In the genomic region with DNA sequence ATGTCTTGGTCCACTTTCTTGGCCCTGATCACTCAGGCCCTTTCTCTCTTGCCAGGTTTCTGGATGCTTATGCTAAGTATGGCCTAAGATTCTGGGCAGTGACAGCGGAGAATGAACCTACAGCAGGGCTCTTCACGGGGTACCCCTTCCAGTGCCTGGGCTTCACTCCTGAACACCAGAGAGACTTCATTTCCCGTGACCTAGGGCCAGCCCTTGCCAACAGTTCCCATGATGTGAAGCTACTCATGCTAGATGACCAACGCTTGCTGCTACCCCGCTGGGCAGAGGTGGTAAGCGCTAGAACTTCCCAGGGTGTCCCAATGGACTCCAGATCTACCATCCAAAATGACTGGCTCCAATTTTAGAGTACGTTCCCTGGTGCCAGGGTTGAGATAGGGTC, we compare ENCODE assay signal across 18 mouse cellular contexts. TPM values are rescaled to one million over a fixed set of nuclear protein-coding genes. Genes with fewer than 3 reads are reported as not detected.
DNase-seq lines count a peak whose midpoint lies in the region; ATAC-seq and TF ChIP-seq lines count a peak whose summit lies in the region.
"Had no signal": no experiment of that assay in that cellular context is flagged by ENCODE, and none has a peak within 500 bp of the region (broad histone marks: within the 10 kb centered on the region; RNA-seq: fewer than 3 reads in every experiment).

No protein-coding gene starts in this region.

- H3K4me2 ChIP-seq in forebrain, embryonic 13.5 days: no peak overlapping the region
- H3K4me2 ChIP-seq in stomach, postnatal 0 days (replicated peaks; ENCODE audit: low read depth): no peak overlapping the region
- H3K4me2 ChIP-seq: embryonic facial prominence, embryonic 12.5 days had no signal

- peak; percentile 14 for DNase-seq in forebrain, embryonic 10.5 days (ENCODE audit: extremely low spot score, low spot score)
- peak; percentile 90 for DNase-seq in heart, adult 11 months
- DNase-seq in heart, postnatal 14 days: no peak
- no peak for DNase-seq in stomach, postnatal 0 days (ENCODE audit: low spot score)
- no peak for DNase-seq in testis, postnatal 10 days (ENCODE audit: low spot score)
- DNase-seq: adrenal gland, adult 8-10 months; adrenal gland, postnatal 14 days; adrenal gland, postnatal 36 days; cerebellum, adult 11 months; cerebellum, adult 18-20 months; cerebellum, adult 8-10 months; cerebellum, postnatal 10 days; cerebellum, postnatal 25 days; forebrain, postnatal 0 days had no signal

- no peak overlapping the region for H3K27ac ChIP-seq in forebrain, embryonic 10.5 days
- H3K27ac ChIP-seq in forebrain, embryonic 13.5 days: no peak overlapping the region
- H3K27ac ChIP-seq in stomach, postnatal 0 days (replicated peaks): peak overlapping the region; percentile 49
- H3K27ac ChIP-seq: embryonic facial prominence, embryonic 10.5 days; embryonic facial prominence, embryonic 12.5 days had no signal

- WGBS in forebrain, embryonic 10.5 days: 93% methylated on average over 7 of the region's 7 CpGs
- 95% methylated on average over 7 of the region's 7 CpGs for WGBS in forebrain, embryonic 13.5 days
- 90% methylated on average over 7 of the region's 7 CpGs for WGBS in stomach, postnatal 0 days

- TF ChIP-seq EP300 in stomach, postnatal 0 days (optimal IDR thresholded peaks at IDR 0.05): no peak

- no peaks in the 10 kb centered on the region for H3K9me3 ChIP-seq in forebrain, embryonic 10.5 days
- no peaks in the 10 kb centered on the region for H3K9me3 ChIP-seq in forebrain, embryonic 13.5 days (replicated peaks)
- no peaks in the 10 kb centered on the region for H3K9me3 ChIP-seq in stomach, postnatal 0 days (ENCODE audit: control insufficient read depth, low read length)
- H3K9me3 ChIP-seq: embryonic facial prominence, embryonic 10.5 days; embryonic facial prominence, embryonic 12.5 days had no signal

- no peak overlapping the region for H3K4me3 ChIP-seq in forebrain, embryonic 10.5 days
- H3K4me3 ChIP-seq in forebrain, embryonic 13.5 days: no peak overlapping the region
- H3K4me3 ChIP-seq in stomach, postnatal 0 days (ENCODE audit: low read depth, low read length): no peak overlapping the region
- H3K4me3 ChIP-seq: embryonic facial prominence, embryonic 10.5 days; embryonic facial prominence, embryonic 12.5 days had no signal

- no peaks in the 10 kb centered on the region for H3K27me3 ChIP-seq in forebrain, embryonic 10.5 days (ENCODE audit: poor library complexity, severe bottlenecking)
- no peaks in the 10 kb centered on the region for H3K27me3 ChIP-seq in forebrain, embryonic 13.5 days
- no peaks in the 10 kb centered on the region for H3K27me3 ChIP-seq in stomach, postnatal 0 days (ENCODE audit: control insufficient read depth, insufficient read depth, low read length)
- H3K27me3 ChIP-seq: embryonic facial prominence, embryonic 12.5 days had no signal

- intact Hi-C loops in heart, postnatal 14 days (cut with DNase I): no loop called here

- H3K9ac ChIP-seq in forebrain, embryonic 13.5 days: no peak overlapping the region
- H3K9ac ChIP-seq in stomach, postnatal 0 days (ENCODE audit: low read length): no peak overlapping the region
- H3K9ac ChIP-seq: embryonic facial prominence, embryonic 12.5 days; forebrain, postnatal 0 days had no signal

- peaks cover 7% of the 10 kb centered on the region for H3K4me1 ChIP-seq in forebrain, embryonic 10.5 days
- peaks cover 5% of the 10 kb centered on the region for H3K4me1 ChIP-seq in forebrain, embryonic 13.5 days
- H3K4me1 ChIP-seq in stomach, postnatal 0 days (replicated peaks; ENCODE audit: control insufficient read depth, insufficient read depth): 0 out of 2 replicates have a peak, but pooled peaks cover 2% of the 10 kb centered on the region

- no peak for TF ChIP-seq CTCF in stomach, postnatal 0 days (IDR thresholded peaks at IDR 0.05; ENCODE audit: low read depth)

- no peak for ATAC-seq in forebrain, embryonic 13.5 days
- ATAC-seq in stomach, postnatal 0 days (ENCODE audit: low FRiP score, low TSS enrichment): no peak
- ATAC-seq: forebrain, embryonic 14.5 days; forebrain, postnatal 0 days had no signal

- H3K36me3 ChIP-seq in forebrain, embryonic 10.5 days (replicated peaks): peaks cover 69% of the 10 kb centered on the region
- H3K36me3 ChIP-seq in forebrain, embryonic 13.5 days (ENCODE audit: poor library complexity, severe bottlenecking): peaks cover 69% of the 10 kb centered on the region
- peaks cover 34% of the 10 kb centered on the region for H3K36me3 ChIP-seq in stomach, postnatal 0 days (ENCODE audit: control insufficient read depth, insufficient read depth, low read length)

RNA-seq across cellular contexts. Expression of a gene that starts 3.4 kb away (rescaled TPM):
- polyA plus RNA-seq in forebrain, embryonic 10.5 days (2016; fragmentation: Nextera tagmentation; extraction: Ambion mirVana): 34.2 and 34.7 TPM in 2 replicates
- polyA plus RNA-seq in forebrain, embryonic 13.5 days (2015; fragmentation: Nextera tagmentation; extraction: Ambion mirVana): 34.6 and 36.3 TPM in 2 replicates
- total RNA-seq in heart, postnatal 14 days (2021): 10 to 100 TPM; 22.1 to 23.9 TPM
- polyA plus RNA-seq in stomach, postnatal 0 days (2015; fragmentation: Nextera tagmentation; extraction: Ambion mirVana): 98.5 and 112 TPM in 2 replicates

RNA-seq across cellular contexts. Expression of a gene that starts 8.9 kb away (rescaled TPM):
- polyA plus RNA-seq in forebrain, embryonic 10.5 days (2016; fragmentation: Nextera tagmentation; extraction: Ambion mirVana): 65.8 and 78.2 TPM in 2 replicates
- polyA plus RNA-seq in forebrain, embryonic 13.5 days (2015; fragmentation: Nextera tagmentation; extraction: Ambion mirVana): 79.2 and 96.1 TPM in 2 replicates
- total RNA-seq in heart, postnatal 14 days (2021): 10 to 100 TPM; 12.7 to 17.1 TPM
- polyA plus RNA-seq in stomach, postnatal 0 days (2015; fragmentation: Nextera tagmentation; extraction: Ambion mirVana): 25.5 and 31.1 TPM in 2 replicates

RNA-seq across cellular contexts. Expression of a gene that starts 20.8 kb away (rescaled TPM):
- polyA plus RNA-seq in forebrain, embryonic 10.5 days (2016; fragmentation: Nextera tagmentation; extraction: Ambion mirVana): 227 and 242 TPM in 2 replicates
- 196 and 201 TPM in 2 replicates for polyA plus RNA-seq in forebrain, embryonic 13.5 days (2015; fragmentation: Nextera tagmentation; extraction: Ambion mirVana)
- 10 to 100 TPM; 64.8 to 69.8 TPM for total RNA-seq in heart, postnatal 14 days (2021)
- polyA plus RNA-seq in stomach, postnatal 0 days (2015; fragmentation: Nextera tagmentation; extraction: Ambion mirVana): 129 and 133 TPM in 2 replicates

RNA-seq across cellular contexts. Expression of a gene that starts 22.8 kb away (rescaled TPM):
- 1.7 and 1.8 TPM in 2 replicates for polyA plus RNA-seq in forebrain, embryonic 10.5 days (2016; fragmentation: Nextera tagmentation; extraction: Ambion mirVana)
- 2.8 and 3.1 TPM in 2 replicates for polyA plus RNA-seq in forebrain, embryonic 13.5 days (2015; fragmentation: Nextera tagmentation; extraction: Ambion mirVana)
- under 1 TPM; 0.22 to 0.98 TPM for total RNA-seq in heart, postnatal 14 days (2021)
- 212 and 255 TPM in 2 replicates for polyA plus RNA-seq in stomach, postnatal 0 days (2015; fragmentation: Nextera tagmentation; extraction: Ambion mirVana)

RNA-seq across cellular contexts. Expression of a gene that starts 23.1 kb away (rescaled TPM):
- 25.1 and 25.6 TPM in 2 replicates for polyA plus RNA-seq in forebrain, embryonic 10.5 days (2016; fragmentation: Nextera tagmentation; extraction: Ambion mirVana)
- 15.1 and 23.0 TPM in 2 replicates for polyA plus RNA-seq in forebrain, embryonic 13.5 days (2015; fragmentation: Nextera tagmentation; extraction: Ambion mirVana)
- 1 to 10 TPM; 7.1 to 7.6 TPM for total RNA-seq in heart, postnatal 14 days (2021)
- polyA plus RNA-seq in stomach, postnatal 0 days (2015; fragmentation: Nextera tagmentation; extraction: Ambion mirVana): 7.5 and 9.1 TPM in 2 replicates

Comparison
In these comparisons a context has a peak if more than half of its experiments do, and no peak if none do; other contexts are left out.
1. DNase-seq: peak in forebrain, embryonic 10.5 days (single experiment) and heart, adult 11 months (single experiment); none in heart, postnatal 14 days (0 of 2), stomach, postnatal 0 days (single experiment) and testis, postnatal 10 days (single experiment).